8 mouse cellular contexts compared by ENCODE assay signal in genomic region chr12:3955371-3955770, GRCm38 (mm10). TPM values are rescaled to one million over a fixed set of nuclear protein-coding genes. Genes with fewer than 3 reads are reported as not detected.
DNase-seq lines count a peak whose midpoint lies in the region; ATAC-seq and TF ChIP-seq lines count a peak whose summit lies in the region.

No protein-coding gene starts in this region.

- no peaks in the 10 kb centered on the region for H3K9me3 ChIP-seq in kidney, embryonic 15.5 days (replicated peaks)

- no peak for TF ChIP-seq CTCF in kidney, adult 2 months (conservative IDR thresholded peaks at IDR 0.05; ENCODE audit: insufficient read depth, insufficient read length, low read depth, low read length)

- no peaks in the 10 kb centered on the region for H3K4me1 ChIP-seq in kidney, adult 2 months (ENCODE audit: control insufficient read depth, insufficient read depth, low read length)
- peaks cover 6% of the 10 kb centered on the region; the same call in 1 of the 2 replicates for H3K4me1 ChIP-seq in kidney, embryonic 15.5 days

- no peaks in the 10 kb centered on the region for H3K36me3 ChIP-seq in kidney, adult 2 months (ENCODE audit: control insufficient read depth, insufficient read depth, low read length)
- no peaks in the 10 kb centered on the region for H3K36me3 ChIP-seq in kidney, embryonic 15.5 days

- no peak for ATAC-seq in kidney, embryonic 15.5 days (replicated peaks; ENCODE audit: low FRiP score)

- DNase-seq in kidney, adult 2 months: peak; percentile 17
- DNase-seq in A20 (ENCODE audit: low read depth, low spot score): peak; percentile 17
- DNase-seq in R1 (ENCODE audit: low read depth, low spot score): peak; percentile 67
- peak; percentile 77 for DNase-seq in induced T-regulatory cell, adult 2 months (ENCODE audit: low read depth)
- no peak for DNase-seq in gastrocnemius, postnatal 14 days
- DNase-seq in heart, postnatal 25 days (ENCODE audit: low spot score): no peak
- no peak for DNase-seq in cerebellum, adult 9-11 months

- no peak overlapping the region for H3K9ac ChIP-seq in kidney, embryonic 15.5 days

- 29% methylated on average over 10 of the region's 10 CpGs for WGBS in kidney, adult 2 months
- WGBS in kidney, embryonic 15.5 days: 31% methylated on average over 10 of the region's 10 CpGs

- H3K4me3 ChIP-seq in kidney, adult 2 months (ENCODE audit: insufficient read depth, low read depth, low read length): no peak overlapping the region
- no peak overlapping the region for H3K4me3 ChIP-seq in kidney, embryonic 15.5 days (replicated peaks)

- H3K27ac ChIP-seq in kidney, adult 2 months (ENCODE audit: insufficient read depth, low read depth, low read length): no peak overlapping the region
- no peak overlapping the region for H3K27ac ChIP-seq in kidney, embryonic 15.5 days

- intact Hi-C loops in gastrocnemius, postnatal 14 days (cut with DNase I; ENCODE audit: low total_unique reads): no loop called here
- intact Hi-C loops in heart, postnatal 25 days (cut with DNase I): no loop called here

- H3K4me2 ChIP-seq in kidney, embryonic 15.5 days: no peak overlapping the region

- peaks cover 4% of the 10 kb centered on the region; the same call in 1 of the 2 replicates for H3K27me3 ChIP-seq in kidney, adult 2 months (replicated peaks; ENCODE audit: control insufficient read depth, insufficient read depth, low read length)
- peaks cover 27% of the 10 kb centered on the region for H3K27me3 ChIP-seq in kidney, embryonic 15.5 days

- TF ChIP-seq POLR2A in kidney, adult 2 months (IDR thresholded peaks at IDR 0.05; ENCODE audit: low read depth, low read length): no peak

RNA-seq across cellular contexts. Expression of gene Pomc, which starts 0.6 kb away (rescaled TPM):
- polyA plus RNA-seq in kidney, adult 2 months (2012; rRNA removed): 0.38 and 1.1 TPM in 2 replicates
- polyA plus RNA-seq in kidney, embryonic 15.5 days (2015; fragmentation: Nextera tagmentation; extraction: Ambion mirVana): 2.4 and 3.4 TPM in 2 replicates
- under 1 TPM; 0.29 to 0.31 TPM for total RNA-seq in gastrocnemius, postnatal 14 days (2021)
- total RNA-seq in heart, postnatal 25 days (2021): under 1 TPM in 1 of 2 experiments, not detected in 1; 0.26 TPM

Comparison
In these comparisons a context has a peak if more than half of its experiments do, and no peak if none do; other contexts are left out.
1. DNase-seq: peak in kidney, adult 2 months (single experiment), A20 (single experiment), R1 (single experiment) and induced T-regulatory cell, adult 2 months (single experiment); none in gastrocnemius, postnatal 14 days (single experiment), heart, postnatal 25 days (single experiment) and cerebellum, adult 9-11 months (single experiment).